Mouse (Mus musculus): ENCODE data around the gene Mast4. TPM values are rescaled to one million over a fixed set of nuclear protein-coding genes. Genes with fewer than 3 reads are reported as not detected.

The Mast4 gene
- total RNA-seq, 2 experiments from 2014 or later: 34.5 to 36.8 TPM

DNA sequence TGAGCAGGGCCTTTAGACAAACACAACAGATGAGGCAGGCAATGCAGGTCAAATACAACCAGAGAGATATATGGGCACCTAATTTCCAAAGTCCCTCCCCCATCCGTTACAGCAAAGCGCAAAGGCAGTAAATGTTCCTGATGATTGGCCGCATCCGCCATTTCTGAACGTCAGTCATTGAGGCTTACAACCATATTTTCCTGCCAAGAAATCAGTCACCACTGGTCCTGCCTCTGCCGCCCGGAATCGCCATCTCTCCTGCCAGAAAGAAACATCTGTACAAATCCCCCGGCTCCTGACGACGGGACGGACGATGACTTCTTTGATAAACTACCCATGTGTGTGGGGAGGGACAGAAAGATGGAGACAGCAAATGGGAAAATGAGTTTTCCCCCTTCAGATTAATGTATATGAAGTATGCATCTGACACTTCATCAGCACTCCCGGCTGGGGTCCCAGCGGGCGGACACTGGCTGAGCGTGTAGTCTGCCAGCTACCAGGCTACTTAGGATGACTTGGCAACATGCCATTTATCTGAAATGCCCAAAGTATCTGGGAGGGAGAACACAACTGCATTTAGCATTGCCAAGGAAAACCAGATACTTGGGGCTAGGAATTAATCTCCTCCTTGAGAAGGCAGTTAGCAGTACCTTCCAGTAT lies 198.9 kb downstream of the Mast4 start:
- no peak for DNase-seq (ENCODE audit: low spot score)
- intact Hi-C loops (cut with DNase I): no loop called here

GRCm38 (mm10) chr13:103131781-103132180 lies 202.5 kb downstream of the Mast4 start:
- DNase-seq (ENCODE audit: low spot score): no peak
- intact Hi-C loops (cut with DNase I): no loop called here

DNA sequence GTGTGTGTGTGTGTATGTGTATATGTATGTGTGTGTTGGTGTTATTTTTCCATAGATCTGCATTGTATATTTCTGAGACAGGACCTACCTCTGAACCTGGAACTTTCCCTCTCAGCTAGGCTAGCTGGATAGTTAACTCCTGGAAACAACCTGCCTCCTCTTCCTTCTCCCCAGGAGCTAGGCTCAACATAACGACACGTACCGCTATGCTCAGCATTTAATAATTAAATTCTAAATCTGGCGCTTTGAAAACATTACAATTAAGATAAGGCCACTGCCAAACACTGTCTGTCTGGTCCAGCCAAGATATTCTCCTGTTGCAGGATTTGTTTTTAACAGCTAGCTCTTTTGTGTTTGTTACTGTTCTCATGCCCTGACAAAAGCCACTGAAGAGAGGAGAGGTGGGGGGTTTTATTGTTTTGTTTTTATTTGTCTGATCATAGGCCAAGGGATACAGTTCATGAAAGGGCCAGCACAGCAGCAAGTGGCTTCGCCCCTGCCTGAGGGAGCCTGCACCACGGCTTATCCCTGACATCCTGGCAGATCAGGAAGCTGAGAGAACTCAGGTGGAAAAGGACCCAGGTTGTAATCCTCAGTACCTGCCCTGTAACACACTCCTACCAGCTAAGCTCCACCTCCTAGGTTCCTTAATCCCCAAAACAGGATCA lies 205.0 kb downstream of the Mast4 start:
- no peak for DNase-seq (ENCODE audit: low spot score)
- intact Hi-C loops (cut with DNase I): no loop called here

DNA sequence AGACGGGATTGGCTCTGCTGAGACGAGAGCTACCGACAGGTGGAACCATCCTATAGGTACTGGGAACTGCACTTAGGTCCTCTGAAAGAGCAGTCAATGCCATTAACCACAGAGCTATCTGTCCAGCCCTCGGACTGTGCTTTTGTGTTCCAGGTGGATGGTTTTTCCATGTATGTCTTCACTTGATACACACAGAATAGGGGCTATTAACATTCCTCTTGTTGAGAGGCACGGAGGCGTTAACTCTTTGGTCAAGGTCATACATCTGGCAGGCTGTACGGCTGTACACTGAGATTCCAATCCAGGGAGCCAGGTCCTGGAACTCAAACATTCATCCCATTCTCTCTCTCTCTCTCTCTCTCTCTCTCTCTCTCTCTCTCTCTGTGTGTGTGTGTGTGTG lies 205.6 kb downstream of the Mast4 start:
- DNase-seq (ENCODE audit: low spot score): no peak
- intact Hi-C loops (cut with DNase I): no loop called here

GRCm38 (mm10) chr13:103127594-103127993 lies 206.7 kb downstream of the Mast4 start:
- no peak for DNase-seq (ENCODE audit: low spot score)
- intact Hi-C loops (cut with DNase I): no loop called here

DNA sequence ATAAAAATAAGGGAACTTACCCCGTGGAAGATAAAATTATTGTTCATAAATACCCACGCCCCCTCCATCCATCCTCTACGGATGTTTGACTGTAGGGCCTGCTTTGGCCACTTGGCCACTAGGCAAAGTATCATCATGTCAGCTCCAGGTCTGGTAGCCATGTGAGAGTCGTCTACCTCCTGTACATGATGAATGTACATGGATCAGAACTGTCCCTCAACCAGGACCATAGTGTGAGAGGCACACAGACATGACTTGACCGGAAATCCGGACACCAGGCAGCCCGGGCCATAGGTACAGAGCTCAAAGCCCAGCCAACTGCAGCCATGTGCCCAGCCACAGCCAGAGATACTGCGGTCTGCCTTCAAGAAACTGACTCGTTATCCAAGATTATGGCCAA lies 210.6 kb downstream of the Mast4 start:
- intact Hi-C loops (cut with DNase I): no loop called here

GRCm38 (mm10) chr13:103121796-103122792 lies 212.2 kb downstream of the Mast4 start:
- no peak for DNase-seq (ENCODE audit: low spot score)
- intact Hi-C loops (cut with DNase I): no loop called here

More for the DNA sequence above, 210.6 kb downstream of the Mast4 start:
- no peak for DNase-seq (ENCODE audit: low spot score)

DNA sequence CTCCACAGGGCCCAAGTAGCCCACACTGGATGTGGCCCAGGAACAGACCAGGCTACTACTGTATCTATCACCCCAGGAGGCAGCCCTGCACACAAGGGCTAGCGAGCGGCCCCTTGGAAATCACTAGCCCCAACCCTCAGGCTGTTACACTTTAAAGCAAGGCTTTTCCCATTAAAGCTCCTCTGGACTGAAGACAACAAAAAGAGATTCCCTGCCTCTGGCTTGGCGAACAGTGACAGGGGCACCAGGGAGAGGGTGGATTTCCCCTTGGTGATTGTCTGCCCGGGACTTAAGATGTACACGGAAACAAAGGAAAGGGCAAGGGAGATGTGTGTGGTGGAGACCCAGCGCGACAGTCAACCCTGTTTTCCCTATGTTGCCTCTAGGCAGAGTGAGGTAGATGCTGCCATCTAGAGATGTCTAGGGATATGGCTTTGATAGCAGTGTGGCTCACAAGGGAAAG lies 213.6 kb downstream of the Mast4 start:
- DNase-seq (ENCODE audit: low spot score): no peak
- intact Hi-C loops (cut with DNase I): no loop called here

DNA sequence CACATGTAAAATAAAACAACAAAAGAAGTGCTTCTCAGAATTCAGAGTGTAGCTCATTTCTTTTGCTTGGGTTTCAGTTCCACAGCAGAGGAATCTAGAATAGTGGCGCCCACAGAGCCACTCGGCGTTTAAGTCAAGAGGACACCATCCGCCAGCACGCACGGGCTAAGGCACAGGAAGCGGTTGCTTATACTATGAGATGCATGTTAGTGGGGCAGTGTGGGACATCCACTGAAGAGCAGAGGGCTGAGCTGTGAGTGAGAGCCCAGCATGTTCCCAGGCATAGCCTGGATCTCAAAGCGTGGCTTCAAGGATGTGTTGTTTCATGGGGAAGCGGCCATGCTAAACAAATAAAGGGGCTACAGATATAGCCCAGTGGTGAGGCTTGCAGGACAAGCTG lies 214.6 kb downstream of the Mast4 start:
- no peak for DNase-seq (ENCODE audit: low spot score)
- intact Hi-C loops (cut with DNase I): no loop called here

GRCm38 (mm10) chr13:103115116-103115515 lies 219.2 kb downstream of the Mast4 start:
- intact Hi-C loops (cut with DNase I): no loop called here
- DNase-seq (ENCODE audit: low spot score): no peak

- intact Hi-C loops (cut with DNase I): loop anchor here (5.0 kb wide), 3 partner anchors 62 to 302 kb away; no protein-coding TSS in a partner anchor
Observed at GRCm38 (mm10) chr13:103114274-103114673, 220.0 kb downstream of the Mast4 start.

DNA sequence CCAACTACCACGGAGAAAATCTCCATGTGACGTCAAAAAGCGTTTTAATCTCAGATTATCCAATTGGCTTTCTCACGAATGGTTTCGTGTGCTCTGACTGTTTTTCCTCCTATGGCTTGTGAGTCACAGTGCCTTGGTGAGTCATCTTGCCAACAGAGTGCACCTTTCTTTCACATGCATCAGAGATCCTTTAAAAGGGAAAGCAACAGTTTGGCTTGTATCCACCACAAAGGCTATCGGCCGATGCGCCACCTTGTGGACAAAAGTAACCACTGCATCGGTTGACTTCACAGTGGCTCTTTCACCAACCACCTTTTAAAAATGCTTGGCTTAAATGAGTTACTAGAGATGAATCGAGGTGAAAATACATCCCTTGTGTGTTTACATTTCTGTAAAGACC lies 224.4 kb downstream of the Mast4 start:
- no peak for DNase-seq (ENCODE audit: low spot score)
- intact Hi-C loops (cut with DNase I): loop anchor here (5.0 kb wide), 4 partner anchors 58 to 433 kb away; no protein-coding TSS in a partner anchor

More at GRCm38 (mm10) chr13:103114274-103114673, 220.0 kb downstream of the Mast4 start:
- DNase-seq (ENCODE audit: low spot score): peak; percentile 46

DNA sequence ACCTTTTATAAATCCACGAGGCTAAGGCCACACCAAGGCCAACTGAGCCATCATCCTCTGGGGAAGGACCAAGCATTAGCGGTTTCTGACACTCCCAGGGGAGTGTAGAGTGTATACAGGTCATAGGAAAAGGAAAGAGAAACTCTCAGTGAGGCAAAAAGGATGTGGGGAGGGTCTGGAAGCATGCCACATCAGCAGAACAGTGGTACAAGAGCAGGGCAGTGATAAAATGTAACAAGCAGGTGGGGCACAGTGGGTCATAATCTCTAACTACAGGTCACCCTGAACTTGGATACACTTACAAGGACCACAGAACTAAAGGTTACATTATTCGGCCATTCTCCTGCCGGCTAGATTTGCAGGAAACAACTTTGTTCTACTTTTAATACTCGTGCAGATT lies 226.9 kb downstream of the Mast4 start:
- intact Hi-C loops (cut with DNase I): loop anchor here (5.0 kb wide), 1 partner anchor 430 kb away; no protein-coding TSS in a partner anchor
- no peak for DNase-seq (ENCODE audit: low spot score)

DNA sequence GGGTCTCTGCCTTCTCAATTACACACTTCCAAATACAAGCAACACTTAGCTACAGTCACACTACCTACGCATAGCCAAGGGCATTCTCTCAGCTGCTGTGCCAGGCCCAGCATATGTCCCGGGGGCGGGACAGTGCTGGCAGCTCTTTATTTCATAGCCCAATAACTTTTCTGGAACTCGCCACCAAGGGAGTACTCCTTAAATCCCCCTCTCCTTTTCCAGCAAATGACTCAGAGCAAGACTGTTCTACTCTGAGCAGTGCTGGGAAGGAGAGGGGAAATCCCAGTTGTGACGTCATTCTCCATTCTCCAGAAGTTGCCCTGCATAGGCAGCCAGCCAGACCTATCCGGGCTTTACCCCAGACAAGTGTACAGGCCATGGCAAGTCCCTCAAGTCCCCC lies 231.7 kb downstream of the Mast4 start:
- intact Hi-C loops (cut with DNase I): no loop called here
- no peak for DNase-seq (ENCODE audit: low spot score)

- intact Hi-C loops (cut with DNase I): no loop called here
- DNase-seq (ENCODE audit: low spot score): peak; percentile 64
Observed at GRCm38 (mm10) chr13:103096346-103097150, 237.7 kb downstream of the Mast4 start.

DNA sequence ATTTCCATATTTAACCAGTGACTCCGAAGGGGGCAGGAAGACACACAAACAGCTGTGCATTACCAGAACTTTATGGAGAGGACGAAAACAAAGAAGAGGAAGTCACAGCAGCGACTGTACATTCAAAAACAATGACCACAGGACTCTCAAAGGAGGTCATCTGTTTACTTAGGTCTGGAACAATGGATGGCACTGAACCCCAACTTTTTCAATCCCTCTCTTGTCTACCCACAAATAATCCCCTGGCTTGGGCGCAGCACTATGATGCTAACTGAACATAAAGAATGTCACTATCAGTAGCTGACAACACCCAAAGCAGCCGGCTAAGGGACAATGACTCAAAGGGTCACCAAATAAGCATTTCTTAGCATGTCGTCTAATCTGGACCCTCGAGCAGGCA lies 238.8 kb downstream of the Mast4 start:
- DNase-seq (ENCODE audit: low spot score): no peak
- intact Hi-C loops (cut with DNase I): no loop called here

- no peak for DNase-seq (ENCODE audit: low spot score)
- intact Hi-C loops (cut with DNase I): no loop called here
Observed at GRCm38 (mm10) chr13:103094595-103094994, 239.7 kb downstream of the Mast4 start.

DNA sequence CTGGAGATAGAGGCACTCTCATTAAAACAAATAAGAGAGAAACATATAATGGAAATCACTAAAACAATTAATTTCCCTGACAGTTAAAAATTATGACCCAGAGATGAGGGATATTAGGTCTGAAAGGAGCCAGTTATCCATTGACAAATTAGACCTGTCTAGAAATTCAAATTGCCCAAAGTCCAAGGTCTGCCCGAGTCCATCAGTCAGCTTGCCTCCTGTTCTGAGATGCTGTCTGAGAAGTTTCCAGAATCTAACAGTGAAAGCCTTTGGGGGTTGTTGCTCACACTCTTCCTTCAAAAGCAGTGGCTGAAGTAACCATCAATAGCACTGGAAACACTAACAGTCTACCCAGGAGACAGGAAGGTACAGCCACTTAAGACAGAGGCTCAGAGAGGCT lies 240.6 kb downstream of the Mast4 start:
- no peak for DNase-seq (ENCODE audit: low spot score)
- intact Hi-C loops (cut with DNase I): no loop called here

DNA sequence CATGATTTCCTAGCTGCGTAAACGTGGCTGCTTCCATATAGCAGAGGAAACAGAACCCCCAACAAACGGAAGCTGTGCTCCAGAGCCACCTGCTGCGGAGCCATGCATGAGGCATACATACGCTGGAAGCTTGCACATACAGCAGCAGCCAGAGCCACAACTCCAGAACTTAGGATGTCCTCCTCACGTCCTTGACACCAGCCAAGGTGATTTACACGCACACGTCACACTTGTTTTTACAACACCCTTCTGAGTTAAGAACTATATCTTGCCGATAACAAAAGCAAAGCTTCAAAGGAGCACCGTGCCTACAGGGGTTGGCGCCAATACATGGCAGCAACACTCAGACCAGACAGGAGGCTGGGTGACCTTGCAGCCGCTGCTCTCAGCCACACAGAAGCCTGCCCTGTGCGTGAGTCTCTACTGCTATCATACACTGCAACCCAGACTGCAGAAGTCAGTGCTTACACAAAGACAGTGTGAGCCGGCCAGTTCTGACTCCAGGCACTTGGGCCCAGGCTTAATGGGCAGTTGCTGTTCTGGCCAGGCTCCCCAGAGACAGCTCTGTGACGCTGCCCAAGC lies 248.7 kb downstream of the Mast4 start:
- intact Hi-C loops (cut with DNase I): no loop called here
- DNase-seq (ENCODE audit: low spot score): no peak
